Mouse (Mus musculus) mature B cell (primary cell): Measurements from ENCODE around the gene Scgb2b21.
"Not testable (repeated sequence)": the region's sequence is repeated elsewhere in the genome, so short reads cannot be mapped to it uniquely, and the experiment has no call there.

Experiments
- in situ Hi-C: fragments of 300-500 bp; cut with MboI; formaldehyde crosslinking; loops from 2 replicates; pipeline ENCODE4 v1.14.3; 2019

Scgb2b21 gene

DNA sequence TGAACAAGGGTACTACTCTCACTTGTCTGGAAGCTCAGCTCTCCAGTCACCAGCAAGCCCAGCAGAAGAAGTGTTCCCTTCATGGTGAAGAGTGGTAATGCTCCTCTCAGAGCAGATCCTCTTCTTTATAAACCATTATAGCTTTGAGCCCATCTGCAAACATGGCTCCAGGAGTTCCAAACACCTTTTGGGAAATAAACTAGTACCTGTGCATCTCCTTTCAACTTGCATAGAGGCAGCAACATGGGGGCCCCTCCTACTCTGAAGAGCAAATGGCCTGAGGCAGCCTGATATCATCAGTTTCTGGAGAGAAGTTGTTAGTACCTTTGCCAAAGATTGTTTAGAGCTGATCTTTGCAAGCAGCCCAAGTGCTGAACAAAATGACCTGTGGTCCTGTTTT lies at the start of gene Scgb2b21:
Gene Scgb2b21, minus strand, starts transcription at position 101 of the 400 bp plus-strand sequence.
- in situ Hi-C loops, result no loop called here

- in situ Hi-C loops, result not testable (repeated sequence)
Observed at GRCm38 (mm10) chr7:33543420-33543819, 23.2 kb upstream of the Scgb2b21 start.
